Mouse (Mus musculus): ENCODE data around the gene Kif21a. TPM values are rescaled to one million over a fixed set of nuclear protein-coding genes. Genes with fewer than 3 reads are reported as not detected.

Gene Kif21a
- polyA plus RNA-seq, 1 experiment from 2014 or later, result 17.2 TPM

DNA sequence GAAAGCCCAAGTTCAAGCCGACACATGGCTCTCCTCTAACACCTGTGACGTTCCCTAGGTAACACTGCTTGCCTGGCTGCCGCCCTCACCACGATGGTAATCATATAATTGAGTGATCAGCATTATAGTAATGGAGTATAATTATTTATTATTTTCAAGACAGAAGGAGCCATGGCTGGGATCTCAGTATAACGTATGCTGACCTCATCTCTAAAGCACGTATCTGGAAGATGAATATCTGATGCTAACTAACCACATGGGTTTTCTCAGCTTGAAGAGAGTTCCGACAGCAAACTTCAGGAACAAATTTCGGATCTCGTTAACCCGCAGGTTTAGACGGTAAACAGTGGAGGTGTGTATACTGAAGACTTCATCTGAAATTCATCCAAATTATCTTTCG is 33.4 kb downstream of the Kif21a start:
- no peak overlapping the region for H3K9ac ChIP-seq (ENCODE audit: low read length)
- no peaks in the 10 kb centered on the region for H3K27me3 ChIP-seq (ENCODE audit: control insufficient read depth, insufficient read depth, low read length)
- no peak overlapping the region for H3K27ac ChIP-seq (replicated peaks)
- TF ChIP-seq CTCF (IDR thresholded peaks at IDR 0.05; ENCODE audit: low read depth) (no peak), EP300 (optimal IDR thresholded peaks at IDR 0.05) (no peak)
- no peak overlapping the region for H3K4me2 ChIP-seq (replicated peaks; ENCODE audit: low read depth)
- H3K36me3 ChIP-seq (ENCODE audit: control insufficient read depth, insufficient read depth, low read length), result no peaks in the 10 kb centered on the region
- DNase-seq (ENCODE audit: low spot score) (no peak), ATAC-seq (ENCODE audit: low FRiP score, low TSS enrichment) (no peak)
- H3K4me1 ChIP-seq (replicated peaks; ENCODE audit: control insufficient read depth, insufficient read depth), result no peaks in the 10 kb centered on the region
- H3K4me3 ChIP-seq (ENCODE audit: low read depth, low read length), result no peak overlapping the region
- no peaks in the 10 kb centered on the region for H3K9me3 ChIP-seq (ENCODE audit: control insufficient read depth, low read length)
- WGBS, result 81% methylated on average over 12 of the region's 12 CpGs

DNA sequence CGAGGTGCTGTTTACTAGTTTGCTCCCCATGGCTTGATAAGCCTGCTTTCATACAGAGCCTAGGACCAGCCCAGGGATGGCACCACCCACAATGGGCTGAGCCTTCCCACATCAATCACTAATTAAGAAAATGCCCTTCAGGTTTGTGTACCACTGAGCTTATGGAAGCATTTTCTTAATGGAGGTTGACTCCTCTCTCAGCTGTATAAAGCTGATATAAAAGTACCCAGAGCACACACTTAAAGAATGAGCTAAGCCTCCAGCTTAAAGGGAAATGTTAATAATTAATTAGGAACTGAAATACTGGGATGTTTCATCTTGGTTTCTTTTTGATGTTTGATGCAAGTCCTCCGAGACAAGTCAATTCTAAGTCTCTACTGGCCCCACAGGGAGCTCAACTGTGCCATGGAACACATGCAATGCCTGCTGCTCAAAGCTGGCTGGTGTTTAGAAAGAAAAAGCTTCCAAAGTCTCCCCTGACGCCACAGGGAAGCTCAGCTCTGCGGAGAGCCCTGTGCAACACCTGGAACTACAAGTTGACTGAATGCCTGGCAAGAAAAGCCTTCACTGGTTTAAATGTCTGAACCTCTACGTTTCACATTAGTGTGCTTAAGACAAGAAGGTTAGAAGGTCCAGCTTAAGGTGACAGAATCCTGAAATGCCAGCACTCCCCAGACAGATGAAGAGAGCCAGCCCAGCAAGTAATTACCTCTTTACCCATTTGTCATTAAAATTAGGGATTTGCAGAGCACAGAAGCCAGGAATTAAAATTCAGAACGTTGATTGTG is 36.8 kb downstream of the Kif21a start:
- WGBS, result 18% methylated on average over 6 of the region's 6 CpGs
- H3K4me3 ChIP-seq (ENCODE audit: low read depth, low read length), result no peak overlapping the region
- peak; percentile 54; the same call in 1 of the 2 replicates for ATAC-seq (ENCODE audit: low FRiP score, low TSS enrichment)

DNA sequence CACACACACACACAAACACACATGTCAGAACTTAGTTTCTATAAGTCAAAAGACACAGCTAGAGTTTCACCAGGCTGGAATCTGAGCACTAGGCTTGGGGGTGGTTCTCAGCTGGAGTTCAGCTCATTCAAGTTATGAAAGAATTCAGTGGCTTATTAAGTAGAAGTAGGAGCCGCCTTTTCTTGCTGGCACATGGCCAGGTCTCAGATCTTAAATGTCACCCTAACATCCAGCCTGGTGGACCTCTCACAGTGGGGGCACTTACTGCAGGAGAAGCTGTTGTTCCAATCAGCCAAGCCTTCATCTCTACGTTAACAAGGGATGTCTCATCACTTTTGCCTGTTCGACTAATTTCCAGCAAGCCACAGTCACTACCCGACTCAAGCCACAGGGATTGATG is 39.5 kb downstream of the Kif21a start:
- no peaks in the 10 kb centered on the region for H3K9me3 ChIP-seq (ENCODE audit: control insufficient read depth, low read length)
- WGBS, result 39% methylated on average over 4 of the region's 4 CpGs
- H3K27me3 ChIP-seq (ENCODE audit: control insufficient read depth, insufficient read depth, low read length), result no peaks in the 10 kb centered on the region
- no peak overlapping the region for H3K4me2 ChIP-seq (replicated peaks; ENCODE audit: low read depth)
- ATAC-seq (ENCODE audit: low FRiP score, low TSS enrichment) (no peak), DNase-seq (ENCODE audit: low spot score) (no peak)
- no peak for TF ChIP-seq EP300 (optimal IDR thresholded peaks at IDR 0.05)
- H3K4me1 ChIP-seq (replicated peaks; ENCODE audit: control insufficient read depth, insufficient read depth), result no peaks in the 10 kb centered on the region
- H3K36me3 ChIP-seq (ENCODE audit: control insufficient read depth, insufficient read depth, low read length), result no peaks in the 10 kb centered on the region
- H3K4me3 ChIP-seq (ENCODE audit: low read depth, low read length), result no peak overlapping the region
- no peak overlapping the region for H3K27ac ChIP-seq (replicated peaks)
- no peak overlapping the region for H3K9ac ChIP-seq (ENCODE audit: low read length)

More for the DNA sequence above, 36.8 kb downstream of the Kif21a start:
- H3K36me3 ChIP-seq (ENCODE audit: control insufficient read depth, insufficient read depth, low read length), result no peaks in the 10 kb centered on the region
- H3K27ac ChIP-seq (replicated peaks), result peak overlapping the region; percentile 58
- no peaks in the 10 kb centered on the region for H3K4me1 ChIP-seq (replicated peaks; ENCODE audit: control insufficient read depth, insufficient read depth)
- peak overlapping the region; percentile 27; the same call in 1 of the 2 replicates for H3K4me2 ChIP-seq (replicated peaks; ENCODE audit: low read depth)
- TF ChIP-seq EP300 (optimal IDR thresholded peaks at IDR 0.05) (no peak), CTCF (IDR thresholded peaks at IDR 0.05; ENCODE audit: low read depth) (no peak)
- no peaks in the 10 kb centered on the region for H3K27me3 ChIP-seq (ENCODE audit: control insufficient read depth, insufficient read depth, low read length)
- H3K9ac ChIP-seq (ENCODE audit: low read length), result no peak overlapping the region
- H3K9me3 ChIP-seq (ENCODE audit: control insufficient read depth, low read length), result no peaks in the 10 kb centered on the region
- DNase-seq (ENCODE audit: low spot score), result no peak

DNA sequence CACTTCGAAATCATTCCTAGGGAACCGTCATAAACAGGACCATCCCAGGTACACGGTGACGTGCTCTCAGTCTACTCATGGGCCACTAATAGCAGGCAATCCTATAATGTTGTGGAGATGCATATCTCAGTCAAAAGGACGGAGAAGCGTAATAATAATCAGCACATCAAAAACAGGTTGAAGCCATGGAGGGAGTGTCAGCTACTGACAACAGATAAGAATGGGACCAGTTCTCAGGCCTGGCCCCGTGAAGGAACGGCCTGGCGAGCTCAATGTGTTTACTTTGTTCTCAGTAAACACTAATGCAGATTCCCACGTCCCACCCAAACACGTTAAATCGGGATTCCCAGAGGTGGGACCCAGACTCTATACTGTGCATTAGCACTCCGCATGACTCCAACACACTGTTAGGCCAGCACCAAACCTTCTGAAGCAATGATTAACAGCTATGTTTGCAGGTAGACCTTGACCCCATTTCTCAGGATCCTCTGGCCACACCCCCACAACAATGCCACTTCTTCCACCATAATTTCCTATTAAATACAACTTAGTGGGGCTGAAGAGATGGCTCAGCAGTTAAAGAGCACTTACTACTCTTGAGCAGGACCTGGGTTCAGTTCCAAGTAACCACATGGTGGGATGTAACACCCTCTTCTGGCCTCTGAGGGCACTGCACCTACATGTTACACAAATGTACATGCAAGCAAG is 42.5 kb downstream of the Kif21a start:
- Histone ChIP-seq H3K36me3 (ENCODE audit: control insufficient read depth, insufficient read depth, low read length) (no peaks in the 10 kb centered on the region), H3K4me2 (replicated peaks; ENCODE audit: low read depth) (no peak overlapping the region), H3K4me1 (replicated peaks; ENCODE audit: control insufficient read depth, insufficient read depth) (no peaks in the 10 kb centered on the region), H3K9ac (ENCODE audit: low read length) (no peak overlapping the region), H3K27ac (replicated peaks) (no peak overlapping the region), H3K9me3 (ENCODE audit: control insufficient read depth, low read length) (no peaks in the 10 kb centered on the region), H3K4me3 (ENCODE audit: low read depth, low read length) (no peak overlapping the region), H3K27me3 (ENCODE audit: control insufficient read depth, insufficient read depth, low read length) (no peaks in the 10 kb centered on the region)
- ATAC-seq (ENCODE audit: low FRiP score, low TSS enrichment), result peak; percentile 71
- DNase-seq (ENCODE audit: low spot score), result no peak
- WGBS, result 62% methylated on average over 13 of the region's 13 CpGs
- no peak for TF ChIP-seq EP300 (optimal IDR thresholded peaks at IDR 0.05)
- TF ChIP-seq CTCF (IDR thresholded peaks at IDR 0.05; ENCODE audit: low read depth), result peak; percentile 45

DNA sequence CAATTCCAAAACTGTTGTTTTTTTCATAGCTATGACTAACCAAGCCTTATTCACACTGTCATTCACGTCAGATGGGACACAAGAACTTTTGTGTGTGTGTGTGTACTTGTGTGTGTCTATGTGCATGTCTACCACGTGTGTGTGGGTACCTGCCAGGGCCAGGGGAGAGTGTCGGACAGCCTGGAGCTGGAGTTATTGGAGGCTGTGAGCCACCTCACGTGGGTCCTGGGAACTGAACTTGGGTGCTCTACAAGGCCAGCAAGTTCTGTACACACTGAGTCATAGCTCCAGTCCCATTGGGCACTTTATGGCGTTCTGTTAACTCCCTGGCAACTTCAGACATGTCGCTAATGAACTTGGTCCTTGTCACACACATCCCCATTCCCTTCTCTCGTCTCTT is 45.0 kb downstream of the Kif21a start:
- no peak overlapping the region for H3K9ac ChIP-seq (ENCODE audit: low read length)
- no peak overlapping the region for H3K27ac ChIP-seq (replicated peaks)
- no peaks in the 10 kb centered on the region for H3K9me3 ChIP-seq (ENCODE audit: control insufficient read depth, low read length)
- H3K27me3 ChIP-seq (ENCODE audit: control insufficient read depth, insufficient read depth, low read length), result no peaks in the 10 kb centered on the region
- H3K4me1 ChIP-seq (replicated peaks; ENCODE audit: control insufficient read depth, insufficient read depth), result no peaks in the 10 kb centered on the region
- ATAC-seq (ENCODE audit: low FRiP score, low TSS enrichment), result 0 out of 2 replicates have a peak, but pooled peaks have one; percentile 47
- H3K4me3 ChIP-seq (ENCODE audit: low read depth, low read length), result no peak overlapping the region
- H3K4me2 ChIP-seq (replicated peaks; ENCODE audit: low read depth), result no peak overlapping the region
- no peak for DNase-seq (ENCODE audit: low spot score)
- no peak for TF ChIP-seq CTCF (IDR thresholded peaks at IDR 0.05; ENCODE audit: low read depth)
- no peak for TF ChIP-seq EP300 (optimal IDR thresholded peaks at IDR 0.05)
- 69% methylated on average over 7 of the region's 7 CpGs for WGBS
- H3K36me3 ChIP-seq (ENCODE audit: control insufficient read depth, insufficient read depth, low read length), result no peaks in the 10 kb centered on the region
